Mouse (Mus musculus) midbrain, embryonic 11.5 days (tissue): Measurements from ENCODE around the gene Dcaf11. TPM values are rescaled to one million over a fixed set of nuclear protein-coding genes. Genes with fewer than 3 reads are reported as not detected.

ENCODE experiments used
- ATAC-seq: fragments of 200-750 bp; cut with Nextera tagmentation; 2 replicates; pipeline ENCODE4 v1.8.0; 2017; ENCODE audit warnings: moderate TSS enrichment, moderate library complexity; ENCODE audit not compliant: low FRiP score
- DNase-seq: peaks from one replicate; pipeline ENCODE4 v3.0.0; 2015; ENCODE audit warnings: low spot score; ENCODE audit errors: missing footprints
- H3K27ac ChIP-seq: fragments of 300-500 bp; sonication (generic); 2 replicates; pipeline ENCODE4 v1.5.1; 2014; ENCODE audit warnings: low read depth, low read length
- H3K27me3 ChIP-seq: fragments of 300-500 bp; sonication (generic); 2 replicates; pipeline ENCODE4 v1.6.1; 2014; ENCODE audit warnings: mild to moderate bottlenecking, low read length, moderate library complexity, mixed read lengths; ENCODE audit not compliant: control insufficient read depth, insufficient read depth
- H3K36me3 ChIP-seq: fragments of 300-500 bp; sonication (generic); 2 replicates; pipeline ENCODE4 v1.6.1; 2014; ENCODE audit warnings: mild to moderate bottlenecking, low read length, moderate library complexity, mixed read lengths; ENCODE audit not compliant: control insufficient read depth, insufficient read depth
- H3K4me1 ChIP-seq: fragments of 300-500 bp; sonication (generic); 2 replicates; pipeline ENCODE4 v1.6.1; 2014; ENCODE audit warnings: low read length; ENCODE audit not compliant: control insufficient read depth, insufficient read depth
- H3K4me2 ChIP-seq: fragments of 300-500 bp; sonication (generic); 2 replicates; pipeline ENCODE4 v1.6.1; 2014; ENCODE audit warnings: mild to moderate bottlenecking, moderate library complexity
- H3K4me3 ChIP-seq: fragments of 300-500 bp; sonication (generic); 2 replicates; pipeline ENCODE4 v1.5.1; 2014; ENCODE audit warnings: low read depth, low read length
- H3K9ac ChIP-seq: fragments of 300-500 bp; sonication (generic); 2 replicates; pipeline ENCODE4 v1.6.1; 2014; ENCODE audit warnings: low read length
- H3K9me3 ChIP-seq: fragments of 300-500 bp; sonication (generic); 2 replicates; pipeline ENCODE4 v1.6.1; 2016; ENCODE audit warnings: low read length; ENCODE audit not compliant: control insufficient read depth
- WGBS: fragments of 180-500 bp; shearing (Covaris S2); extraction: QIAGEN DNeasy Blood & Tissue Kit; methylation state at CpG from one replicate; pipeline ENCODE4 v1.1.7; 2014; 5-methylcytosine and 5-hydroxymethylcytosine counted together
- polyA plus RNA-seq: library from polyadenylated mRNA; unstranded; fragments of >200 nt; fragmentation: Nextera tagmentation; extraction: Ambion mirVana; gene quantifications from 2 replicates; pipeline ENCODE4 v1.2.1, GENCODE M21; 2014

Gene Dcaf11
- polyA plus RNA-seq, 1 experiment from 2014 or later: 76.4 TPM

DNA sequence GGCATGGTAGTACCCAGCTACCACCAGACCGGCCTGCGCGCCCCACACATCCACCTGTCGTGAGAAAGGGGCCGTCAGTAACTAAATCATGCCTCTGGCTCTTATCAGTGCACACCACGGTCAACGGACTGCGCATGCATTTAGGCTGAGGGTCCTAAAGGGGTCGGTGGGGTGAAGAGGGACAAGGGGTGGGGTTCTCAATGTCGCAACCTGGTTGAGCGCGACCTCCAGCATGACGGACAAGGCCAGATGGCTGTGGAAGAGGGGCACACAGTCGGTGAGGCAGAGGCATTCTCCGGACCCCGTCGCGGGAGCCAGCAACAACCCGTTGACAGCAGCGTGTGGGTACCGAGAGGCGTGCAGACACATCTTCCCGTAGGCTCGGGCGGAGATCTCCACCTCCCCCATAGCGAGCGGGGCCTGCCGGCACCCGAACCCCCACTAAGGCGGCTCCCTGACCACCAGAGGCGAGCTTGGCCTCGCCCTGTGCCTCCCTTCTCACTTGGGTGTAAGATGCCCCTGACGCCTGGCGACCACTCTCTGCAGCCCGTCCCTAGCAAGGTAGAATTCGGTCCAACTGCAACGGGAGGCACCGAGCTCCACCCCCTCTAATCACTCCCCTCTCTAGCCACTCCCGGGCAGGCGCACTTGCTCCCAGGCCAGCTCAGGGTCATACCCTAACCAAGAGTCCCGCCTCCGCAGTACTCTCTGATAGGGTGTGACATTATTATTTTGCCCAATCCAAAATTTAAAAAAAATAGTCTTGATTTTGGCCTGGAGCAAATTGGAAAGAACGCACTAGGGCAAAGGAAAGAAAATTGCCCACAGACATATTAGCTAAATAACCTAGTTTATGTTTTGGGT lies 25.1 kb downstream of the Dcaf11 start, which contains the start of gene Emc9:
Emc9 (minus strand) TSS at position 601 of the 864 bp plus-strand sequence.
- WGBS: 2% methylated on average over 43 of the region's 43 CpGs
- Histone ChIP-seq H3K4me1 (peaks cover 2% of the 10 kb centered on the region), H3K9me3 (no peaks in the 10 kb centered on the region), H3K4me2 (peak within 1 kb of the TSS; percentile 60), H3K9ac (peak within 1 kb of the TSS; percentile 65), H3K27me3 (no peaks in the 10 kb centered on the region), H3K4me3 (peak within 1 kb of the TSS; percentile 43), H3K36me3 (peaks cover 9% of the 10 kb centered on the region; the same call in 1 of the 2 replicates), H3K27ac (no peak within 1 kb of the TSS)
- DNase-seq (peak; percentile 89), ATAC-seq (peak; percentile 75)

DNA sequence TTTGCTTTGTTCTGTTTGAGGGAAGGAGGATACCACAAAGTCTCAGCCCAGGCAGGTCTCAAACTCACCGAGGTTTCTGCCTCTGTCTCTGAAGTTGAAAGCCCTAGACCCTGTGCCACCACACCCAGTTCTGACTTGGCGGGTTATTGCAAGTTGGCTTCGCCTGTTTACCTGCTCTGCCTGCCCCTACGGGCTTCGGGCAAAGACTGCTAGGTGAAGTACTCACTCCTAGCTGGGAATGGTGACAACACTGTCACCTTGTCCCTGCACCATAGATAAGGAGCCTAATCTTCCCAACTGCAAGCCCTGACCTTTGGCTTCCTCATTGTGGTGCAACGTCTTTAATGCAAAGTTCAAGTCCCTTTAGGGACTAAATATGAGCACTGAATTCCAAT lies 25.8 kb downstream of the Dcaf11 start:
- Histone ChIP-seq H3K36me3 (peaks cover 9% of the 10 kb centered on the region; the same call in 1 of the 2 replicates), H3K4me1 (peaks cover 7% of the 10 kb centered on the region), H3K9me3 (no peaks in the 10 kb centered on the region), H3K27me3 (no peaks in the 10 kb centered on the region), H3K27ac (no peak overlapping the region), H3K9ac (no peak overlapping the region), H3K4me2 (no peak overlapping the region; the same call in 1 of the 2 replicates), H3K4me3 (no peak overlapping the region)
- WGBS: 65% methylated on average over 6 of the region's 6 CpGs
- DNase-seq: no peak
- ATAC-seq: no peak

DNA sequence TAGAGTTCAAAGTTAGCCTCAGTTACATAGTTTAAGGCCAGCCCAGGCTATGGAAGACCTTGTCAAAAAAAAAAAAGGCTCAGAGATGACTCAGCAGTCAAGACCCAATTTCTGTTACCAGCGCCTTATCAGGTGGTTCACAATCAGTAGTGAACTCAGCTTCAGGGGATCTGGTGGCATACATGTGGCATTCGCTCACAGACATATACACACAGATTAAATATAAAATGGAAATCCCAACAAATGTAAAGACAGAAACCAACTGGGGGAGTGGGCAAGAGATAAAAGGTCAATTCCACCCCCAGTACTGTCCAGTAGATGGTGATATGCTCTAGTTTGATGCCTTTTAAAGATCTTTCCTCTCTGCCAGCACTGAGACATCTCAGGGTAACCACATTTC lies 26.3 kb downstream of the Dcaf11 start:
- Histone ChIP-seq H3K9ac (no peak overlapping the region), H3K9me3 (no peaks in the 10 kb centered on the region), H3K27me3 (no peaks in the 10 kb centered on the region), H3K4me2 (no peak overlapping the region), H3K4me1 (peaks cover 7% of the 10 kb centered on the region), H3K4me3 (no peak overlapping the region), H3K36me3 (peaks cover 5% of the 10 kb centered on the region; the same call in 1 of the 2 replicates), H3K27ac (no peak overlapping the region)
- ATAC-seq: no peak
- 98% methylated on average over 2 of the region's 2 CpGs for WGBS
- DNase-seq: no peak

DNA sequence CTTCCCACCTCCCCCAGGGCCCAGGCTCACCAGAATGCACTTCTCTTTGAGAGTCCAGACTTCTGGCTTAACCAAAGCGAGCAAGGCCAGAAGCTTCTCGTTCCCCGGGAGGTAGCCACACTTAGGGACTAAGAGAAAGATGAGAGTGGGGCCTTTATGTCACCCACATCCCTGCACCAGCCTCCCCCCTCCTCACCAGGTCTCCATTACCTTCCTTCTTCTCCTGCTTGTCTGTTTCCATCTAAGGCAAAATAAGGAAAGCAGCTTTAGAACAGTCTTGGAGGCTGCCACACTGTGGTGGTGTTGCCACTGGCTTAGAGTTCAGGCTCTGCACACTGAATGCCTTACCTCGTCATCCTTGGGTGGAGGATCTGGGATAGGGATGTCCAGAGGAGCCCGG lies 29.5 kb downstream of the Dcaf11 start:
- Histone ChIP-seq H3K4me2 (no peak overlapping the region), H3K27me3 (no peaks in the 10 kb centered on the region), H3K9me3 (no peaks in the 10 kb centered on the region), H3K36me3 (peaks cover 5% of the 10 kb centered on the region; the same call in 1 of the 2 replicates), H3K4me1 (peaks cover 17% of the 10 kb centered on the region), H3K9ac (no peak overlapping the region), H3K27ac (no peak overlapping the region), H3K4me3 (no peak overlapping the region)
- no peak for ATAC-seq
- WGBS: 92% methylated on average over 5 of the region's 5 CpGs
- peak; percentile 26 for DNase-seq

DNA sequence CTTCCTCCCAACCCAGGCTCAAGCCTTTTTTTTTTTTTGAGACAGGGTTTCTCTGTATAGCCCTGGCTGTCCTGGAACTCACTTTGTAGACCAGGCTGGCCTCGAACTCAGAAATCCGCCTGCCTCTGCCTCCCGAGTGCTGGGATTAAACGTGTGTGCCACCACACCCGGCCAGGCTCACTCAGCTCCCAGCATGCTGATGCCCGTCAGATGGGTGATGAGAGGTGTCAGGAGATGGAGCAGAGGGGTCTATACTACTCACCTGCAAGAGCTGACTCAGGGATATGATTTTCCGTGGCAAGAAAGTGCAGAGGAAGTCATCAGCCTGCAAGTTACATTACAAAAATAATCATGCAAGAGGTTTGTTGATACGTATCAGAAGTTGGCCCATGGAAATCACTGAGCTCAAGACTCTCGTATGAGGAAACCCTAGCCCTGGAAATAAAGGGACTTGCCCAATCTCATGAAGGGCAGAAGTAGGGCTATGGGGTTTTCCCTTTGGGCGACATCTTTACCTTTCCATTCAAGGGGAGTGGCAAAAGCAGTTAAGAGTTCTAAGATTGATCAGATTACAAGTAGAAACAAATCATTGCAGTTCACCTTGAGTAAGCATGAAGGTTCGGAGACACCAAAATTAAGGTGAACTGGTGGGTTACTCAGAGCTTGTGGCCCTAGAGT lies 30.1 kb downstream of the Dcaf11 start:
- Histone ChIP-seq H3K4me3 (peak overlapping the region; percentile 91), H3K27ac (no peak overlapping the region), H3K36me3 (peaks cover 6% of the 10 kb centered on the region), H3K27me3 (no peaks in the 10 kb centered on the region), H3K4me2 (peak overlapping the region; percentile 97), H3K4me1 (peaks cover 15% of the 10 kb centered on the region), H3K9me3 (no peaks in the 10 kb centered on the region), H3K9ac (peak overlapping the region; percentile 85)
- WGBS: 89% methylated on average over 11 of the region's 11 CpGs
- DNase-seq (no peak), ATAC-seq (no peak)

DNA sequence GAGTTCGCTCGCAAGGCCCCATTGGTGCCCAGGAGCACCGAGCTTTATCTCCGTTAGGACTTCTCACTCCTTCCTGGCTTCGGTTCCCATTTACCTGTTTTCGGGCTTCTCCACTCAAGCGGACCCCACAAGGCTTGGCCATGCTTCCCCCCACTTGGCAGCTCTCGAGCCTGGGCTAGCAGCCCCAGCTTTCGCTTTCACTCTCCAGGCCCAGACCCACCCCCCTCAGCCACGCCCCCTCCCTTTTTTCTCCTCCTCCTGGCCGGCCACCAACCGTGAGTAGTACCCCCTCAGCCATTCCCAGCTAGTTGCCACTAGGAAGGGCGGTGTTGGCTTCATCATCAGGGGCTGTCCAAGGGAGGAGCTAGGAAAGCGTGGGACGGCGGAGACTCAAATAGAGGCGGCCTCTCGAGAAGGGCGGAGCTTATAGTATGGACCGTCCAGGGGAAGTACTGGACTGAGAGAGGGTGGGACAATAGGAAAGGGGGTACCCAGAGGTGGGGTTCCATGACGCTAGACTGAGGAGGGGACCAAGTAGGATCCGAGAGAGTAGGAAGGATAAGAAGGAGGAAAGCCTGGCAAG lies 31.0 kb downstream of the Dcaf11 start, which contains the start of gene Psme2:
Psme2 (minus strand) TSS at position 366 of the 583 bp plus-strand sequence.
- WGBS: under 1% methylated on average over 22 of the region's 22 CpGs
- peak within 1 kb of the TSS; percentile 91 for H3K4me3 ChIP-seq
- H3K9ac ChIP-seq: peak within 1 kb of the TSS; percentile 85
- peak within 1 kb of the TSS; percentile 97 for H3K4me2 ChIP-seq
- H3K27ac ChIP-seq: peak within 1 kb of the TSS; percentile 85
- H3K4me1 ChIP-seq: peaks cover 15% of the 10 kb centered on the region
- DNase-seq: peak; percentile 98
- H3K27me3 ChIP-seq: no peaks in the 10 kb centered on the region
- ATAC-seq: peak; percentile 96
- peaks cover 12% of the 10 kb centered on the region for H3K36me3 ChIP-seq
- no peaks in the 10 kb centered on the region for H3K9me3 ChIP-seq

DNA sequence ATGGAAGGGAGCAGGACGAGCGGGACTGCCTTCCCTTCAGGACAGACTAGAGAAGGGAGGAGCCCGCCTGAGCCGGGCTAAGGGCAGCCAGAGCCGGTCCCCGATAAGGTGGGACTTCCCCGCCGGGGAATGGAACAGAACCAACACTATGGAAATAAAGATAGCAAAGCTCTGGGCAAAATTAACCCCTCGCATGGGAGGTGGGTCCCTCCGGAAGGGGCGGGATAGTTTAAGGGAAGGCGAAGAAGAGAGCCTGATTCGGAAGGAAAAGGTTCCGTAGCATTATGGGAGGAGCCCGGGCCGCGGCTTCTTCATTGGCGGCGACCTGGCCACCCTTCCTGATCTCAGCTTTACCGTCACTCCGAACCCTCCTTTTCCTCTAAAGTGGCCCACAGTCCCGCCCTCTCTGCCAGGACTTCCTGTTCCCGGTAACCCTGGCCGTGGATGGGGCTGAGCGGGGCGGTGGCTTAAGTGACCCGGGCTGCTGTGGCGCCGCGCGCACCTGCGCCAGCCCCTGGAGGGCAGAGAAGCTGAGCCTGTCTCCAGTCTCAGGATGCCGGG lies 31.6 kb downstream of the Dcaf11 start, which contains the start of gene Rnf31:
Rnf31 (plus strand) TSS at position 378 of the 561 bp plus-strand sequence.
- Histone ChIP-seq H3K27ac (peak within 1 kb of the TSS; percentile 85), H3K4me2 (peak within 1 kb of the TSS; percentile 97), H3K27me3 (no peaks in the 10 kb centered on the region), H3K36me3 (peaks cover 17% of the 10 kb centered on the region), H3K4me3 (peak within 1 kb of the TSS; percentile 91), H3K9me3 (no peaks in the 10 kb centered on the region), H3K9ac (peak within 1 kb of the TSS; percentile 85), H3K4me1 (peaks cover 15% of the 10 kb centered on the region)
- peak; percentile 98 for DNase-seq
- peak; percentile 86 for ATAC-seq
- WGBS: under 1% methylated on average over 33 of the region's 33 CpGs

DNA sequence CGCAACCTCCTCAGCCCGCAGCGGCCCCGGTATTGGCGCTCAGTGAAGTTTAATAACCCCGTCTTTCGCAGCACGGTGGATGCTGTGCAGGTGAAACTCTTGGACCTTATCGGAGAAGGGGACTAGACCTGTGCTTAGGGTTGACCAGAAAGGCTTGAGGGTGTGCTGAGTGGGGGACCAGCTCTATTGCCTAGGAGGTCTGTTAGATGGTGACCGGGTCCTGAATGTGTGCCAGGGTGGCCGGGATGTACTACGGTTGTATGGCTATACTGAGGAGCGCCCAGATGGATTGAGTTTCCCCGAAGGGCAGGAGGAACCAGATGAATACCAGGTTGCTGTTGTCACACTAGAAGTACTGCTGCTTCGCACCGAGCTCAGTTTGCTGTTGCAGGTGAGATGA lies 32.4 kb downstream of the Dcaf11 start:
- H3K27me3 ChIP-seq: no peaks in the 10 kb centered on the region
- 8% methylated on average over 16 of the region's 16 CpGs for WGBS
- peak overlapping the region; percentile 91 for H3K4me3 ChIP-seq
- no peaks in the 10 kb centered on the region for H3K9me3 ChIP-seq
- ATAC-seq (no peak), DNase-seq (no peak)
- peaks cover 15% of the 10 kb centered on the region for H3K4me1 ChIP-seq
- no peak overlapping the region for H3K27ac ChIP-seq
- peaks cover 19% of the 10 kb centered on the region for H3K36me3 ChIP-seq
- peak overlapping the region; percentile 97 for H3K4me2 ChIP-seq
- peak overlapping the region; percentile 85 for H3K9ac ChIP-seq
